ENCODE assay signal across 8 mouse cellular contexts in the genomic region with DNA sequence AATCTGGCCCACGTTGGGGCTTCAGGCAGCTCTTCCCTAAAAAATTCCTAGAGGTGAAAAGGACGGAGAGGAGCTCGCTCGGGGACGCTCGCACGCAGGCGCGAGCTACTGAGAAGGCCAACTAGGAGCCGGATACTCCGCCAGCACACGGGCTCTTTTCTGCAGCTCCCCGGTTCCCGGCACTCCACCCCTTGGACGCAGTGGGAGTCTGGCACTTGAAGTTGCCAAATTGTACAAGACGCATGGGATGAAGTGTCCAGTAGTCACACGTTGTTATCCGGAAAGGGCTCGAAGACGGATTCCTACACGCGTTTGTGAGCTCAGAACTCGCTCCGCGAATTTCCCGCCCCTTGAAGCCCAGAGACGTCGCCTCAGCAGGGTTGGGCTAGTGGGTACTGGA. TPM values are rescaled to one million over a fixed set of nuclear protein-coding genes. Genes with fewer than 3 reads are reported as not detected.
DNase-seq lines count a peak whose midpoint lies in the region; ATAC-seq and TF ChIP-seq lines count a peak whose summit lies in the region.

No protein-coding gene starts in this region.

- TF ChIP-seq POLR2A in embryonic fibroblast, embryonic 13.5 days (IDR thresholded peaks at IDR 0.05; ENCODE audit: low read depth, low read length): peak; percentile 31; the same call in 1 of the 2 replicates

- H3K4me2 ChIP-seq in liver, embryonic 13.5 days: peak overlapping the region; percentile 57
- peak overlapping the region; percentile 97 for H3K4me2 ChIP-seq in neural tube, embryonic 13.5 days

- peak overlapping the region; percentile 19; the same call in 1 of the 2 replicates for H3K4me3 ChIP-seq in left cerebral cortex, adult 2 months
- H3K4me3 ChIP-seq in embryonic fibroblast, embryonic 13.5 days (ENCODE audit: insufficient read depth, low read length): no peak overlapping the region
- peak overlapping the region; percentile 40 for H3K4me3 ChIP-seq in liver, embryonic 13.5 days (replicated peaks)
- peak overlapping the region; percentile 55 for H3K4me3 ChIP-seq in neural tube, embryonic 13.5 days

- H3K27me3 ChIP-seq in liver, embryonic 13.5 days: peaks cover 57% of the 10 kb centered on the region
- peaks cover 37% of the 10 kb centered on the region for H3K27me3 ChIP-seq in neural tube, embryonic 13.5 days

- 3% methylated on average over 28 of the region's 28 CpGs for WGBS in liver, embryonic 13.5 days (ENCODE audit: insufficient replicate concordance)
- WGBS in neural tube, embryonic 13.5 days: under 1% methylated on average over 28 of the region's 28 CpGs

- H3K9me3 ChIP-seq in liver, embryonic 13.5 days (replicated peaks): no peaks in the 10 kb centered on the region
- no peaks in the 10 kb centered on the region for H3K9me3 ChIP-seq in neural tube, embryonic 13.5 days

- intact Hi-C loops in left cerebral cortex, adult 2 months (cut with DNase I): loop anchor here (10.0 kb wide), 1 partner anchor 325 kb away; no protein-coding TSS in a partner anchor
- intact Hi-C loops in left cerebral cortex, postnatal 36 days (cut with DNase I): no loop called here
- intact Hi-C loops in heart, postnatal 14 days (cut with DNase I): loop anchor here (2.0 to 10.0 kb wide), 3 partner anchors 115 to 611 kb away; no protein-coding TSS in a partner anchor

- no peak for TF ChIP-seq CTCF in left cerebral cortex, adult 2 months (IDR thresholded peaks at IDR 0.05)
- TF ChIP-seq CTCF in embryonic fibroblast, embryonic 13.5 days (IDR thresholded peaks at IDR 0.05; ENCODE audit: borderline replicate concordance, insufficient read depth, low read length): no peak

- no peak overlapping the region for H3K9ac ChIP-seq in liver, embryonic 13.5 days
- H3K9ac ChIP-seq in neural tube, embryonic 13.5 days: peak overlapping the region; percentile 75

- no peak overlapping the region for H3K27ac ChIP-seq in left cerebral cortex, adult 2 months
- peak overlapping the region; percentile 81 for H3K27ac ChIP-seq in embryonic fibroblast, embryonic 13.5 days (ENCODE audit: insufficient read depth, low read length)
- no peak overlapping the region for H3K27ac ChIP-seq in liver, embryonic 13.5 days
- H3K27ac ChIP-seq in neural tube, embryonic 13.5 days (replicated peaks): 0 out of 2 replicates have a peak overlapping the region, but pooled peaks have one; percentile 54

- peaks cover 4% of the 10 kb centered on the region; the same call in 1 of the 2 replicates for H3K4me1 ChIP-seq in embryonic fibroblast, embryonic 13.5 days (ENCODE audit: control insufficient read depth, insufficient read depth, low read length)
- no peaks in the 10 kb centered on the region; the same call in 1 of the 2 replicates for H3K4me1 ChIP-seq in liver, embryonic 13.5 days (replicated peaks)
- H3K4me1 ChIP-seq in neural tube, embryonic 13.5 days (replicated peaks): peaks cover 54% of the 10 kb centered on the region

- DNase-seq in left cerebral cortex, adult 2 months (ENCODE audit: extremely low spot score in 1 of 2, low spot score in 2 of 2): no peak
- no peak for DNase-seq in left cerebral cortex, postnatal 36 days (ENCODE audit: low spot score in 2 of 2)
- DNase-seq in heart, postnatal 14 days: peak; percentile 34 to 46
- no peak for DNase-seq in liver, embryonic 13.5 days
- DNase-seq in layer of hippocampus, postnatal 36 days: no peak
- no peak for DNase-seq in right cerebral cortex, adult 18-20 months

- ATAC-seq in liver, embryonic 13.5 days (ENCODE audit: low read depth): no peak
- ATAC-seq in neural tube, embryonic 13.5 days (ENCODE audit: low read depth): no peak

- no peaks in the 10 kb centered on the region for H3K36me3 ChIP-seq in liver, embryonic 13.5 days
- no peaks in the 10 kb centered on the region for H3K36me3 ChIP-seq in neural tube, embryonic 13.5 days

RNA-seq across cellular contexts. Expression of a gene that starts 0.8 kb away (rescaled TPM):
- 1 to 10 TPM; 6.3 to 7.4 TPM for total RNA-seq in left cerebral cortex, adult 2 months (2021)
- total RNA-seq in left cerebral cortex, postnatal 36 days (2021): 1 to 10 TPM; 5.4 to 6.2 TPM
- polyA plus RNA-seq in embryonic fibroblast, embryonic 13.5 days (2011; ENCODE audit: insufficient read length, low read depth, missing spikeins): 1,043 and 1,276 TPM in 2 replicates
- total RNA-seq in heart, postnatal 14 days (2021): 1 to 10 TPM; 2.0 to 3.2 TPM
- 1.1 and 1.2 TPM in 2 replicates for polyA plus RNA-seq in liver, embryonic 13.5 days (2015; fragmentation: Nextera tagmentation; extraction: Ambion mirVana)
- 12.1 and 15.6 TPM in 2 replicates for polyA plus RNA-seq in neural tube, embryonic 13.5 days (2015; fragmentation: Nextera tagmentation; extraction: Ambion mirVana)
- total RNA-seq in layer of hippocampus, postnatal 36 days (2021): 1 to 10 TPM; 6.8 to 8.0 TPM

RNA-seq across cellular contexts. Expression of a gene that starts 40.2 kb away (rescaled TPM):
- total RNA-seq in left cerebral cortex, adult 2 months (2021): 100 to 1,000 TPM; 343 to 356 TPM
- total RNA-seq in left cerebral cortex, postnatal 36 days (2021): 100 to 1,000 TPM; 340 to 356 TPM
- 242 and 256 TPM in 2 replicates for polyA plus RNA-seq in embryonic fibroblast, embryonic 13.5 days (2011; ENCODE audit: insufficient read length, low read depth, missing spikeins)
- total RNA-seq in heart, postnatal 14 days (2021): 1,000 to 10,000 TPM in 1 of 2 experiments, 100 to 1,000 TPM in 1; 995 to 1,001 TPM
- polyA plus RNA-seq in liver, embryonic 13.5 days (2015; fragmentation: Nextera tagmentation; extraction: Ambion mirVana): 590 and 598 TPM in 2 replicates
- 881 and 912 TPM in 2 replicates for polyA plus RNA-seq in neural tube, embryonic 13.5 days (2015; fragmentation: Nextera tagmentation; extraction: Ambion mirVana)
- 100 to 1,000 TPM; 304 to 337 TPM for total RNA-seq in layer of hippocampus, postnatal 36 days (2021)

Comparison
In these comparisons a context has a peak if more than half of its experiments do, and no peak if none do; other contexts are left out.
1. DNase-seq: peak in heart, postnatal 14 days (2 of 2); none in left cerebral cortex, adult 2 months (0 of 2), left cerebral cortex, postnatal 36 days (0 of 2), liver, embryonic 13.5 days (single experiment), layer of hippocampus, postnatal 36 days (0 of 2) and right cerebral cortex, adult 18-20 months (single experiment).
2. H3K27ac ChIP-seq: peak in embryonic fibroblast, embryonic 13.5 days (single experiment) and neural tube, embryonic 13.5 days (single experiment); none in left cerebral cortex, adult 2 months (single experiment) and liver, embryonic 13.5 days (single experiment).